Comparison of ENCODE assay signal across 9 mouse cellular contexts in the genomic region with DNA sequence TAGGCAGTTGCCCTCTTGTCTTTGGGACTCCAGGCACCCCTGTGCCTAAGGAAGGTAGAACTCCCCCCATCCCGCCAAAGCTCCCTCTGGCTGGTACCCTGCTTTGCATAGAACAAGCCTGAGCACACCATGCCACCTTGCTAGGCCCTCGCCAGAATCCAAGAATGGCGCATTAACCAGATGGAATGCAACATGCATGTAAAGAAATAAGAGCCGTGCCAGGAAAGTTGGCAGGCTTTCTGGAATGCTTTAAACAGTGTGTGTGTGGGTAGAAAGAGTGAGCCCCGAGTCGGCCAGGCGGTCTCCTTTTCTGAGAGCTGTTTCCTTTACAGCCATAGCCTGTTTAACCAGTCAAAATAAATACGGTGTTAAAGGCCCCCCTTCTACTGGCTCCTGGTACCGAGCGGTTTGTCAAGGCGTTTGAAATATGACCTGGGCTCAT. TPM values are rescaled to one million over a fixed set of nuclear protein-coding genes. Genes with fewer than 3 reads are reported as not detected.
DNase-seq lines count a peak whose midpoint lies in the region; ATAC-seq and TF ChIP-seq lines count a peak whose summit lies in the region.
"Had no signal": no experiment of that assay in that cellular context is flagged by ENCODE, and none has a peak within 500 bp of the region (broad histone marks: within the 10 kb centered on the region; RNA-seq: fewer than 3 reads in every experiment).

No protein-coding gene starts in this region.

- no peak overlapping the region for H3K9ac ChIP-seq in intestine, embryonic 14.5 days (ENCODE audit: low read length)
- no peak overlapping the region for H3K9ac ChIP-seq in intestine, postnatal 0 days (ENCODE audit: low read depth, low read length)
- H3K9ac ChIP-seq in stomach, embryonic 15.5 days, result no peak overlapping the region
- H3K9ac ChIP-seq: liver, embryonic 14.5 days had no signal

- no peaks in the 10 kb centered on the region for H3K9me3 ChIP-seq in intestine, embryonic 14.5 days (ENCODE audit: control insufficient read depth, low read length)
- H3K9me3 ChIP-seq in intestine, postnatal 0 days (ENCODE audit: control insufficient read depth), result no peaks in the 10 kb centered on the region
- no peaks in the 10 kb centered on the region for H3K9me3 ChIP-seq in embryonic facial prominence, embryonic 10.5 days
- no peaks in the 10 kb centered on the region for H3K9me3 ChIP-seq in stomach, embryonic 15.5 days

- WGBS in intestine, embryonic 14.5 days, result 9% methylated on average over 11 of the region's 11 CpGs
- WGBS in intestine, postnatal 0 days, result 41% methylated on average over 11 of the region's 11 CpGs
- WGBS in embryonic facial prominence, embryonic 10.5 days, result 13% methylated on average over 11 of the region's 11 CpGs
- 12% methylated on average over 11 of the region's 11 CpGs for WGBS in stomach, embryonic 15.5 days

- no peaks in the 10 kb centered on the region for H3K27me3 ChIP-seq in intestine, embryonic 14.5 days (replicated peaks; ENCODE audit: control insufficient read depth, insufficient read depth, low read length)
- 0 out of 2 replicates have a peak, but pooled peaks cover 8% of the 10 kb centered on the region for H3K27me3 ChIP-seq in intestine, postnatal 0 days (replicated peaks; ENCODE audit: control insufficient read depth, insufficient read depth, low read length)
- peaks cover 48% of the 10 kb centered on the region for H3K27me3 ChIP-seq in embryonic facial prominence, embryonic 10.5 days (replicated peaks; ENCODE audit: low read depth, poor library complexity, severe bottlenecking)
- H3K27me3 ChIP-seq in stomach, embryonic 15.5 days (replicated peaks), result no peaks in the 10 kb centered on the region

- H3K4me3 ChIP-seq in intestine, embryonic 14.5 days (ENCODE audit: low read depth, low read length), result no peak overlapping the region
- H3K4me3 ChIP-seq in intestine, postnatal 0 days (ENCODE audit: low read depth, low read length), result no peak overlapping the region
- H3K4me3 ChIP-seq in embryonic facial prominence, embryonic 10.5 days, result peak overlapping the region; percentile 53; the same call in 1 of the 2 replicates
- H3K4me3 ChIP-seq in stomach, embryonic 15.5 days (replicated peaks), result no peak overlapping the region

- DNase-seq in intestine, embryonic 14.5 days (ENCODE audit: low spot score), result no peak
- no peak for DNase-seq in embryonic facial prominence, embryonic 10.5 days (ENCODE audit: low spot score)
- peak; percentile 67 for DNase-seq in kidney, adult 11 months
- peak; percentile 55 to 90 for DNase-seq in left cerebral cortex, adult 9 months (ENCODE audit: low spot score in 2 of 2)
- DNase-seq in ovary, postnatal 36 days (ENCODE audit: low spot score), result no peak
- no peak for DNase-seq in gastrocnemius, adult 18-20 months (ENCODE audit: low spot score)

- H3K4me2 ChIP-seq in intestine, embryonic 14.5 days (ENCODE audit: low read length), result peak overlapping the region; percentile 61
- H3K4me2 ChIP-seq in intestine, postnatal 0 days (replicated peaks; ENCODE audit: low read depth), result no peak overlapping the region
- peak overlapping the region; percentile 61 for H3K4me2 ChIP-seq in stomach, embryonic 15.5 days

- no peak for TF ChIP-seq CTCF in intestine, postnatal 0 days (IDR thresholded peaks at IDR 0.05; ENCODE audit: low read depth)

- ATAC-seq in intestine, embryonic 14.5 days (replicated peaks; ENCODE audit: low FRiP score, low TSS enrichment, low read depth), result peak; percentile 30; the same call in 1 of the 2 replicates
- ATAC-seq in intestine, postnatal 0 days, result no peak
- ATAC-seq in stomach, embryonic 15.5 days (ENCODE audit: insufficient read depth, low FRiP score, low read depth), result peak; percentile 63; the same call in 1 of the 2 replicates

- H3K4me1 ChIP-seq in intestine, embryonic 14.5 days (replicated peaks; ENCODE audit: control insufficient read depth, insufficient read depth, low read length), result peaks cover 37% of the 10 kb centered on the region
- no peaks in the 10 kb centered on the region for H3K4me1 ChIP-seq in intestine, postnatal 0 days (replicated peaks; ENCODE audit: control insufficient read depth, insufficient read depth, low read length)
- H3K4me1 ChIP-seq in embryonic facial prominence, embryonic 10.5 days, result peaks cover 81% of the 10 kb centered on the region
- peaks cover 25% of the 10 kb centered on the region for H3K4me1 ChIP-seq in stomach, embryonic 15.5 days

- H3K36me3 ChIP-seq in intestine, embryonic 14.5 days (ENCODE audit: control insufficient read depth, insufficient read depth, low read length), result no peaks in the 10 kb centered on the region
- no peaks in the 10 kb centered on the region for H3K36me3 ChIP-seq in intestine, postnatal 0 days (ENCODE audit: control insufficient read depth, insufficient read depth)
- no peaks in the 10 kb centered on the region for H3K36me3 ChIP-seq in embryonic facial prominence, embryonic 10.5 days (replicated peaks)
- no peaks in the 10 kb centered on the region for H3K36me3 ChIP-seq in stomach, embryonic 15.5 days

- peak overlapping the region; percentile 66; the same call in 1 of the 2 replicates for H3K27ac ChIP-seq in intestine, embryonic 14.5 days (ENCODE audit: low read depth)
- H3K27ac ChIP-seq in intestine, postnatal 0 days (ENCODE audit: low read depth, low read length), result no peak overlapping the region; the same call in 1 of the 2 replicates
- peak overlapping the region; percentile 72 for H3K27ac ChIP-seq in embryonic facial prominence, embryonic 10.5 days (replicated peaks)
- peak overlapping the region; percentile 76; the same call in 1 of the 2 replicates for H3K27ac ChIP-seq in stomach, embryonic 15.5 days
- H3K27ac ChIP-seq: liver, embryonic 14.5 days had no signal

RNA-seq across cellular contexts. Expression of a gene that starts 45.2 kb away (rescaled TPM):
- 14.4 and 14.9 TPM in 2 replicates for polyA plus RNA-seq in intestine, embryonic 14.5 days (2014; fragmentation: Nextera tagmentation; extraction: Ambion mirVana)
- 5.1 and 5.8 TPM in 2 replicates for polyA plus RNA-seq in intestine, postnatal 0 days (2015; fragmentation: Nextera tagmentation; extraction: Ambion mirVana)
- polyA plus RNA-seq in embryonic facial prominence, embryonic 10.5 days (2016; fragmentation: Nextera tagmentation; extraction: Ambion mirVana), result 11.5 and 11.6 TPM in 2 replicates
- polyA plus RNA-seq in stomach, embryonic 15.5 days (2015; fragmentation: Nextera tagmentation; extraction: Ambion mirVana), result 10.7 and 11.5 TPM in 2 replicates
- total RNA-seq in gastrocnemius, adult 18-20 months (2021), result 10 to 100 TPM; 25.1 to 25.6 TPM

Comparison
In these comparisons a context has a peak if more than half of its experiments do, and no peak if none do; other contexts are left out.
1. DNase-seq: peak in kidney, adult 11 months (single experiment) and left cerebral cortex, adult 9 months (2 of 2); none in intestine, embryonic 14.5 days (single experiment), embryonic facial prominence, embryonic 10.5 days (single experiment), ovary, postnatal 36 days (single experiment) and gastrocnemius, adult 18-20 months (single experiment).